Mouse (Mus musculus) skeletal muscle tissue, adult 2 months (tissue): Measurements from ENCODE around the gene Mb.

ENCODE experiments used
- DNase-seq: peaks from one replicate; pipeline ENCODE4 v3.0.0-alpha.2; 2012; ENCODE audit warnings: low read depth, low spot score

The Mb gene

DNA sequence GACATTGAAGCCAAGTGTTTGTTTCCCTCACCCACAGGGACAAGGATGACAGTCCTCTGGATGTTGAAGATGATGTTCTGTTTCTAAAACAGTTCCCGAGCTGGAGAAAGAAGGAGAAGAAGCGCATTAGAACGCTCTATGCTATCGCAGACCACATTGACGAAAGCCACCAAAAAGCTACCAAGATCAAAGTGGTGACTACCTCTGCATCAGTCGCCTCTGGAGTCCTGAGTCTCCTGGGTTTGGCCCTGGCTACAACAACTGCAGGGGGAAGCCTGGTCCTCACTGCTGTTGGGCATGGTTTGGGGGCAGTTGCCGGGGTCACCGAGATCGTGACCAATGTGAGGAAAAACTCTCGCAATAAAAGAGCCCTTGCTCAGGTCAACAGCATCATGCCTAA lies at the start of gene Mb:
Gene Mb, minus strand, starts transcription at position 101 of the 400 bp plus-strand sequence.
- no peak for DNase-seq

DNA sequence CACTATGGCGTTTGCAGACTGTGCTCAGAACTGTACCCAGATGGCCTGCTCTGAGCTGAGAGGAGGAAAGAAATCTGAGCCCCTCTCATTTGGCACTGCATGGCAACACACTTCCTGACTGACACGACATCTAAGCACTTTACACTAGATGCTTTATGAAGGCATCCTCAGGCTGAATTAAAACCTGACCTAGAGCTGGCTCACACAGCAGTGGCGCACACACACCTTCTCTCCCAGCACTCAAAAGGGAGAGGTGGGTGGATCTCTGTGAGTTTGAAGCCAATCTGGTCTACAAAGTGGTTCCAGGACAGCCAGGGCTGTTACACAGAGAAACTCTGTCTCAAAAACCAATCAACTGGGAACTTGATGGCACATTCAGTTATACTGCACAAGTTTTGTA lies 49.3 kb upstream of the Mb start:
- DNase-seq: no peak

DNA sequence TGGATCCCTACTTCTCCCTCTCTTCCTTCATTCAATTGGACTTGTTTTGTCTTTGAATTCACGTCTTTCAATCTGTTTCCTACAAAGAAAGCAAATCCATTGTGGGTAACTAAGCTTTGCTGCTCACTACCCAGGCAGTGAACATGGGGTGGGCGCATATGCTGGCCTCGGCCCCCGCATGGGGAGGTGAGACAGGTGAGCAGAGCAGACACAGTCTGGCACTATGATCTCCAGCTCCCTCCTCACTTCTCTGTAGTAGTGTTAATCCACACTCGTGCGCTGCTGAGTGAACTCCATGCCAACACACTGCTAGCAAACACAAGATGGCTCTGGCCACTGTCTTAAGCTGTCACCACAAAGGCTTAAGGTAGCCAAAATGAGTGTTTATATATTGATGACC lies 46.9 kb upstream of the Mb start:
- DNase-seq: no peak

DNA sequence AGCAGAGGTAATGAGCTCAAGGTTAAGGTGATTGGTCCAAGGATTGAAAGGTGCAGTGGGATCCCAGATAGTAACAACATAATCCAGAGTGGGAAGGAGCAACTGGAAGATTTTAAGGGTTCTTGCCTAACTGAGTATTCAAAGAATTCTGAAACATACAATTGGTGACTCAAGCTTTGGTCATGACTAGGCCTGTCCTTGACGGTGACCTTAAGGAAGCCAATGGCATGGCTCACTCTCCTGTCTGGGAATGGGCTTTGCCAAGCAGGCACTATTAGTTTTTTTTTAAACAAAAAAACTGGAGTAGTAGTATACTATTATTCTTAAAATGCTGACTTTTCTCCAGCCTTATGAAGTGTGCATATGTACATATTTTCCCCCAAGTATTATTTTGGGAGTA lies 44.7 kb upstream of the Mb start:
- DNase-seq: no peak

DNA sequence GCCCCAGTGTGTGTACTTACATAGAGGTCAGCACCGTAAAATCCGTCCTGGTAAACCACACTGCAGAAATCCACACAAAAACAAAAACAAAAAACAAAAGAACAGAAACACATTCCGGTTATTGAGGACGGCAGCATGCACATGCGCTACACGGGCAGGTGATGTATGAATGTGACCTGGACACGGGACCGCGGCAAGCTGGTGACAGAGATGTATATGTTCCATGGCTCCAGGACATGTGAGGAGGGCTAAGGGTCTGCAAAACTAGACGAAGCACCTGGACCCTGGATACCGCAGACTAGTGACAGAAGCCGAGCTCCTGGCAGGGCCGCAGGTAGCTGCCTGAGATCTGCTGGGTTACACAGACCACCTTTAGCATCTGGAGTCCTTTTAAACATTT lies 44.0 kb upstream of the Mb start:
- DNase-seq: no peak

DNA sequence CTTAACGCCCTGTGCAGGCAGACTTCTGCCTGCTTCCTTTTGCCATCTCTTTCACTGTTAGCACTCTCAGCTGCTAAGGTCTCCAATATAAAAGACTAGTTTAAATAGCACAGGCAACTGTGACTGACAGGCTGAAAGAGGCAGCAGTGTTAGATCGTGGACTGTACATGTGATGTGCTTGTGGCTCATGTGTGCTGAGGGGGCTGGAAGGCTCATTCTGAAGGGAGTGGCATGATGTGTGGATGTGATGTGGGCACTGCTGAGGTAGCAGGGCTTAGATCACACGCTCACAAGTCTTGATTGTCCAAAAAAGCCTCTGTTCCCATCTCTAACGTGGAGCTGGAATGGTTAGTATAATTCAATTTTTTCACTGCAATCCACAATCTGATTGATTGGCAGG lies 40.9 kb upstream of the Mb start:
- DNase-seq: no peak

DNA sequence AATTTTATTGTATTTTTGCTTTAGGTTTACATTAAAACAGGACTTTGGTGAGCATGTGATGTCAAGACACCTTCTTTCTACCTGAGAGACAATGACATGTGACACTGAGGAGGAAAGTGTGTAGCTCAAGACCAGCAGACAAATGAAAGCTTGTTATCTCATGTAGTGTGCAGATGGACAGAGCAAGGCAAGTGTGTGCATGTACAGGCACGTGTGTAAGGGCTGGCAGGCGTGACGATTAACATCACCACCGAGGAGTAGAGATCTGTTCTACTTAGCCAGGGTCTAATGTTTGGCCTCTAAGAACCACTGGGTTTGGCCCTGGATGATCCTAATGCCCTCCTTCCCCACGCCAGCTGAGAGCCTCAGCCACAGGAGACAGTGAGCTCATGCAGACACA lies 40.1 kb upstream of the Mb start:
- DNase-seq: no peak

DNA sequence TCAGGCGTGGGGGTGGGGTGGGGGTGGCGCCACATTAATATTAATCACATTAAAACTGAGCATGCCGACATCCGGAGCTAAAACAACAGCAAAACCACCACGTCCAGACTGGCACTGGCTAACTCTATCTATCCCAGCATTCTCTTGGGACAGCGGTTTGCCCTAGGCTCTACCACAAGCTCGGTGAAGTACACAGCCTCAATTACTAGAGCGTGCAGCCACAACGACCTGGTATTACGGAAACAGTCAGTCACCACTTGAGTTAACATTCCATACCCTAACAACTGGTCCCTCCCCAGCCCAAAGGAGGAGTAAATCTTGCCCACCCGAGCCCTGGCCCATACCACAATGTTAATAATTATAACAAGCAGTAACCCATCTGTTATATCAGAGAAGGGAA lies 38.8 kb upstream of the Mb start:
- DNase-seq: no peak

DNA sequence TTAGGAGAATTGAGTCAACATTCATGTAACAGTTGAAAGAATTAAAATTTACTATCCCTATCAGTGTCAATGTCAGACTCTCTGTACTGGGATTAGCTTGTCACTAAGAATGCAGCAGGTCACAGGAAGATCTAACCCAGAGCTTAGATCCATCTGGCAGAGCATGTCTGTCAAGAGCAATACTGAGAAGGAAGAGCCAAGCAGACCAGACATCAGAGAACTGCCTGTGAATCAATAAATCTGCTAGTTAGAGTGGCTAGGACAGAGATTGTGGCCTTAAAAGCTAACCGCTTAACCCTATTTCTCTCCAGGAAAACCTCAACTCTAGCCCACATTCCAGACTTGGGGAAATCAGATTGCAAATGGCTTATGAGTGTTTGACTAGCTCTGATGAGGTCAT lies 36.0 kb upstream of the Mb start:
- no peak for DNase-seq

DNA sequence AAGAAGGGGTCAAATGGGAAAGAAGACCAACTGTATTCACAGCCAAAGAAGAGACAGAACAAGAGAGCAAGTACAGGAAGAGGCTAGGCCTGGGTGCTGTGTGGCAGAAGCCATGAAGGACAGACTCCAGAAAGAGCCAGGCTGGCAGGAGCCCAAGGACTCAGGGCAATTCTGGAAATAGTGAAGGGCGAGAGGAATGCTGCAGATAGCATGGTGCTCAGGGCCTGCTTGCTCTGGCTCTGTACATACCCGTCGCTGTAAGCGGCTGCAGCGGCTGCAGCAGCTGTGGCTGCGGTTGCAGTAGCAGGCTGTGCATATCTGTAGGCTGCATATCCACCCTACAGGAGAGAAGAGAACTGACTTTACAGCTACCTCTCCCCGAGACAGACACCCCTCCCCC lies 35.3 kb upstream of the Mb start:
- no peak for DNase-seq

DNA sequence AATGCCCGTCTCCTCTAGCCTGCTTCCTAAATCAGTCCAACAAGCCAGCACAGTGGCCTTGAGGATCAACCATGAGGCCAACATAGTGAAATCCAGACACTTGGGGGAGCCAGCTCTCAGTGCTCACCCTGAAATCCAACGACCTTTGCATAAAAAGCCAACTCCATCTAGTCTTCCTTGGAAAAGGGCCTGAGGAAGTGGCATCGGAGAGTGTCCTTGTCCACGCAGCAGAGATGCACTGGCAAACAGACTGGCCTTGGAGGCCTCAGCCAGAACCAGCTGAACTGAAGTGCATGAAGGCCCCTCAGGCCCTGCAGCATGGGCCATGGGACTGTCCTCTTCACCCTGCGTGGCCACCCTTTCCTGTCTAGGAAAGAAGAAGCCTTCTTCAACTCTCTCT lies 31.0 kb upstream of the Mb start:
- DNase-seq: no peak

DNA sequence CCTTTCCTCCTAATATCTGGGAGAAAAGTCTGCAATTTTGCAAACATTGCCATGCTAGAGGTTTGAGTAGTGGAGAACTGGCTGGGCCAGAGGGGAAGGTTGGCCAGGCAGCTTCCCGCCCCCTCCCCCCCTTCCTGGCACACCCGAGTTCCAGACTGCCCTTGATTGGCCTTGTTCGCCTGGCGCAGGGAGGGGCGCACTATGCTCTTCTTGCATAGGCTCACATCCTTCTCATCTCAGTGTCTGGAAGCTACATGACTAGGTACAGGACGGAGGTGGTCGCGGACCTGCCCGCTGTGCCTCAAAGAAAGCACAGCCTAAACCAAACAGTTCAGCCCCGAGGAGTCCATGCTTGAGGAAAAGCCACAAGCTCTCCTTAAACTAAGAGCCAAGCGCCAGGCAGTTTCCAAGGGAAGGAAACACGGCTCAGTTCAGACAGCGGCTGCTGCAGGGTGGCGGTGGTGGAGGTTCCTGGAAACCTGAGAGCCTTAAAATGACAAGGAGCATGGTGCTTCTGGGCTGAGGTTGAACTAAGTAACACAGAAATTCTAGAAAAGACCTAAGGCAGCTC lies 30.3 kb upstream of the Mb start:
- no peak for DNase-seq

DNA sequence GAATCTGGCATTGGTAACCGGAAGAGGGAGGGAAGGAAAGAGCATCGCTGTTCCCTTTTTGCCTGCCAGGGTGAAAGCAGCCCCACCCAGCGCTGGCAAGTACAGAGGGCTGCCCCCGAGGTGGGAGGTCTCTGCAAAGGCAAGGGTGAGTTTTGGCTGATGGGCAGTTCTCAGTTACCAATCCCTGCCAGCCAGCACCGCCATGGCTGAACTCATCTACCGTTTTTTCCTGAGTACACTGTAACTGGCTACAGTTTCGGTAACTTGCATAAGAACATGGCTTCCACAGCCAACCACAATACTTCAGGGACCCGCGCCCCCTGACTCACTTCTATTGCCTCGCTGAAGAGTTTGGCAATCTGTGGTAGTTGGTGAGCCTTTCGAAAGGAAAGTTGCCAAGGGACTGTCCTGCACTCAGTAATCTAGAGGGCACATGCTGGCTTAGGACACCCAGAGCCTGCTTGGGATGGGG lies 29.5 kb upstream of the Mb start:
- DNase-seq: peak; percentile 63

DNA sequence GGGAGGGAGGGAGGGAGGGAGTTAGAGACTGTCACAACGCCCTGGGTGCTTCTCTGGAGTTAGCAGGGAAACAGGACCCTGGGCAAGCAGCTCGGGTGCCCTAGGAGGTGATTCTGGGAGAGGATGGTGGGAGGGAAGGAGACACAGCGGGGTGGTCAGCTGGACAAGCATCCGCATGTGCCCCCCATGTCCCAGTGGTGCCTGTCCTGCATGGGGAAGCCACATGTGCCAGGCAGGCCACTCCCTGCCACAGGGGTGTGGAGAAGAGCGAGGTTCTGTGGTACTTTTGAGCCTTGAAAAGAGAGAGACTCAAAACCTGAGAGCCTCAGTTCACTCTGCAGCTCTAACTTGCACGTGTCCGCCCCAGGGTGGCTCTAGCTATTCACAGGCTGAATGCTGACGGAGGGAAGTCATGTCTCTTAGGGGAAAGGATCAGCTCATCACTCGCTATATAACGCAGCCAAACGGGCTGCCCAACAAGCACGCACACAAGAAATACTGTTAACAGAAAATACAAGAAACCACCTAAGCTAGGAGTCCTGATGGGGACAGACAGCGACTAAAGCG lies 28.9 kb upstream of the Mb start:
- no peak for DNase-seq

DNA sequence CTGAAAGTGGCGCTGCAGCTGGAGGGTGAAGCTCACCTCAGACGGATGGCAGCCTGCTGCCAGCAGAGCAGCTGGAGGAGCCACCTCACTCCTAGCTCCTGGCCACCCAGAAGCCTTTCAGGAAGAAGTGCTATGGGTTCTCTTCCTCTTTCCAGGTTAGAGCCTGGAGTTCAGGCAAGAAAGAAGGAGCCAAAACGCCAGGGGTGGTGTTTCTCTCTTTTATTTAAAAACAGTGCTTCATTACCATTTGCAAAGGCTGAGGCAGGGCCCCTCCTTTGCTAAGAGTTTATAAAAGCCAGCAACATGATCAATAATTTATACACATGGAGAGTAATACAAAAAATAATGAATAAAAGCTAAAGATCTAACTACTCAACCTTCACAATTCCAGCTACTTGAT lies 28.3 kb upstream of the Mb start:
- no peak for DNase-seq

DNA sequence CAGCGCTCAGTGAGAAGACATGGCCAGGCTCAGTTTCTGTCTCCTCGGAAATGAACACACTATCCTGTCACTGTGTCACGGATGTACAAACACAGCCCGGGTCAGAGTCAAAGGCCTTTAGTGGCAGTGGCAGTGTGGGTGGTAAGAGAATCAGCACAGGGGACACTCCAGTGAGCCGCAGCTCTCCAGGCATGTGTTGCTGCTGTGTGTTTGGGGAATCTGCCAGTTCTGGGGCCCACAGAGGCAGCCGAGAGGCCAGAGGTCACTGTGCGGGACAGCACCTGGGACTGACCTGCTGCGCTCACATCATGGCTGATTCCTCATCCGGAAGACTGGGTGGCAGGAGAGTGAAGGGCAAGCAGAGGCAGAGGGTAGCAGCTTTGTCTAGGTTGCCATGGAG lies 27.4 kb upstream of the Mb start:
- no peak for DNase-seq

DNA sequence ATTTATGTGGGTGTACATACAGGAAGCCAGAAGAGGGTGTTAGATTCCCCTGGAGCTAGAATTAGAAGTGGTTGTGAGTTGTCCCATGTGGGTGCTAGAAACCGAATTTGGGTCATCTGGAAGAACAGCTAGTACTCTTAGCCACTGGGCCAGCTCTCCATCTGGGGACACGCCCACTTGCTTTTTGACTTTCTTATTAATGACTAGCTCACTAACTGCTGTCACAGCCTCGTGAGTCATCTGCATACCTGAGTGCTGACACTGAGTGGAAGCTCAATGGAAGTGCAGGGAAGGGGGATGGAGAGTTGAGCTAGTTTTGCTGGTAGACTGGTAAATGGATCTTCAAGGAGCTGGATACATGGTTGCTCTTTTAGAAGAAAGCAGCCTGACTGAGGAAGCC lies 26.1 kb upstream of the Mb start:
- peak; percentile 62 for DNase-seq

DNA sequence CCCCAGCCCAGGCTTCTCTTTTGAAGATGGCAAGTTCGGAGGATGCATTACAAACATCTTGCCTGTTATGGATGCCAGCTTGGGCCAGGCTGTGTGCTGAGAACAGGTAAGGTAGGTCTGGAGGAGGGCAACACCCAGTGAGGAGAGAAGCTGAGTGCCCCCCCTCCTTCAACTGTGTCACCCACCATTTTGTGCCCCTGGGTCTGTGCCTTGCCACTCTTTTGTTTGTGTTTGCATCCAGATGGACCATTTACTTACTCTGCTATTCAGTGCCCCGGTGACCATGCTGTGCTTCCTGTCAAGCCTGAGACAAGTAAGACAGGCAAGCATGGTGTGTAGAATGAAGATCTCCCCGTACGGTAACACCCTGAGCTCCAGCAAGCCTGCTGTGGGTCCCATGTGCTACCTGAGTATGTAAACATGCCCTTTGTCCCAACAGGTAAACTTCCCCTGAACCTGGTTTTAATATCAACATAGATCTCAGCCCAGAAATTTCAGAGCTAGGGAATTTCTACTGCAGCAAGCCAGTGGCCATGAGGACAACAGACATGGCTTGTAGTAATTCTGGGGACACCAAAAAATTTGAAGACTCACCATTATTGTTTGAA lies 22.2 kb upstream of the Mb start:
- DNase-seq: no peak

DNA sequence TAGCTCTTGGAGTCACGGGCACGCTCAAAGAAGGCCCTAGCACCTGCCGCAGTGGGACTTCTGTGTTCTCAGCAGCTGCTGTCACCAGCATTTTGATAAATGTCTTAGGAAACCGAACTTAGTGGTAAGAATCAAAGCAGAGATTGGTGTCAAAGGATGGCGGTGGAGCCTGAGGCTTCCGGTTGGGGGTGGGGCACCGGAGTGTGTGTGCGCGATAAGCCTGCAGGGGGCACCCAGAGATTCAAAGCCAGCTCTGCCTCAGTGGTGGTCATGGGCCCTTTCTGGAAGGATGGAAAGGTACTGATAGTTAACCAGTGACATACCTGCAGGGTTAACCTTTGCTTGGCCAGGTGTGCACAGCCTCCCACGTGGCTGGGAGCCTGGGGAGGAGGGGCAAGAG lies 21.0 kb upstream of the Mb start:
- DNase-seq: no peak

DNA sequence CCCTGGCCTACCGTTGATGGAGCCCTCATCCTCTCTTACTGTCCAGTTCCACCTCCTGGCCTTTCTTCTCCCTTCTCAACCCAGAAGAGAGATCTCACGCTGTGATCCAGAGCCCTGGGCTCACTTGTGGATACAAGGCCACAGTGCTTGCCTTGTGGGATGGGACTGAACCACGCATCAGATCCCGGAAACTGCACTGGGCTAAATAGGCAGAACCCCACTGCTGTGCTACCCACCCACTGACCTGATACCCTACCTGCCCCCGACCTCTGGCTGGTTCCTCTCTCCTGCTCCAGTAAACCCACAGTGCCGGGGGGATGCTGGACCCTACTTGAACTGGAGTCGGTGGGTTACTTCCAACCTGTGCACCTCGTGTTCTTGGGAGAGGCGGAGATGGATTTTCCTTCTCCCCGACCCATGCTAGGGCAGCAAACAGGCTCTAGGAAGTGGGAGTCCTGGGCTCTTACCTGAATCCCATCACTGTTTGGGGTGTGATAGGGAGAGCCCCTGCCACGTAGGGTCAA lies 20.3 kb upstream of the Mb start:
- no peak for DNase-seq

DNA sequence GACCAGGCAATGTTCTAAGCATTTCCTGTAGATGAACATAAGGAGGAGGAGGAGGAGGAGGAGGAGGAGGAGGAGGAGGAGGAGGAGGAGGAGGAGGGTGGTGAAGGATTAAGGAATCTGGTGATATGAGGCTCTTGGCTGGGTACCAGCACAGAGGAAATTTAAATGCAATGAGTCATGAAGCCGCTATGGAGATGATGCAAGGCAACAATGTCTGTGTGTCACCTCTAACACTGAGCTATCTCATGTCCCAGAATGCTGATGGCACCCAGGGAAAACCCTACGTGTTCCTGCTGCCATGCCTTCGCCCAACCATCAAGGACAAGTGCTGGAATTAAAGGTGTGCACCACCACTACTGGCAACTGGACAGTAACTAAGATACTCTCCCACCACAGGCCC lies 18.5 kb upstream of the Mb start:
- no peak for DNase-seq

DNA sequence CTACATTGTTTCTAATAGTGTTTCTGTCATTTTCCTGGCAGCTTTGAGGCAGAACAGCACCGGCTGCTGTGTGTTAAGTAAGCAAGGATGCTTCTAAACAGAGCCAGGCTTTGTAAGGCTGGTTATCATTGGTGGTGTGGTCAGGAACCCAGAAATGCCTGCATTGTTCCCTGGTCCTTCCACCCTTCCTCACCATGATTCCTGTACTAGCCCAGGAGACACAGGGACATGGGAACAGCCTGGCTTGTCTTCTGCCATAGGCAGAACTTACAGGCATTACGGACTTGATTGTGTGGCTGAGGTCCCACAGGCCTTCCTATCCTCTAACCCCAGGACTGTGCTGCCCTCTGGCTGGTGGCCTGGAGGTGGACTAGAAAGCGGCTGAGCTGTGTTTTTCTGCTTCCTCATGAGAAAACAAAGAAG lies 18.0 kb upstream of the Mb start:
- DNase-seq: no peak

DNA sequence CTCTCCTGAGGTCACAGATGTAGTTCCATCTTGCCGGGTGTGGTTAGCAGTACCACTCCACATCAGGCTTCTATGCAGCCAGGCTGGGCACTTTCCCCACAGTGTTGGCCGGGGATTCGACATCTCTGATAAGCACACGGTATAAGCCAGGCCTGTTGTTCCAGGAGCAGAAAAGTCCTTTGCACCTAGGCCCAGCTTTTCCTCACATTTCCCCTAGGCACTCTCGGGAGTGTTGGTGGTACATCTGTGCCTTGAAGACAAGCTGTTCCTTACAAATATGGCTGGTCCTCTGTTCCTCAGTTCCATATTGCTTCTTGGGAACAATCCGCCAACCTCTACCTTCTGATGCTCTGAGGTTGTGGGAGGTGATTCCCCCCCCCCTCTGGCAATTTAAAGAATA lies 15.8 kb upstream of the Mb start:
- no peak for DNase-seq
